Mouse (Mus musculus): ENCODE data around the gene Snrk. TPM values are rescaled to one million over a fixed set of nuclear protein-coding genes. Genes with fewer than 3 reads are reported as not detected.

Gene Snrk
- polyA plus RNA-seq, 1 experiment from 2014 or later = 93.6 TPM

DNA sequence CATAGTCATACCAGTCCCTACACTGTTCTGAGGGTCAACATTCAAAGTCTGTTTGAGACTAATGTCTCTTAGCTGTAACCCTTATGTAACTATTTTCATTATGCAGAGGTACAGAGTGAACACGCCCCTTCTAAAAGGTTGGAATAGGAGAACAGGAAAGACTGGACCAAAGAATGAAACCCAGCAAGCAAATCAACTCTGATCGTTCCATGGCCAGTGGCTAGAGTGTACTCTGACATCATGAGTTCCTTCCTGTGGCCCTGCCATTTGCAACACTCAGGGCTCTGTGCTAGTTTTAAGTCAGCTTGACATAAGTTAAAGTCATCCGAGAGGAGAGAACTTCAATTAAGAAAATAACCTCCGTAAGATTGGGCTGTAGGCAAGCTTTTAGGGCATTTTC is 35.0 kb downstream of the Snrk start:
- Histone ChIP-seq H3K4me2 (replicated peaks; ENCODE audit: low read depth, low read length) (no peak overlapping the region), H3K9me3 (ENCODE audit: low read length) (no peaks in the 10 kb centered on the region), H3K27me3 (replicated peaks; ENCODE audit: insufficient read depth, low read length) (no peaks in the 10 kb centered on the region), H3K4me1 (ENCODE audit: insufficient read depth, low read depth, low read length) (0 out of 2 replicates have a peak, but pooled peaks cover 4% of the 10 kb centered on the region), H3K9ac (replicated peaks; ENCODE audit: low read depth) (no peak overlapping the region), H3K27ac (ENCODE audit: low read length) (no peak overlapping the region), H3K4me3 (ENCODE audit: low read depth, low read length) (no peak overlapping the region), H3K36me3 (ENCODE audit: insufficient read depth, low read length) (peaks cover 4% of the 10 kb centered on the region; the same call in 1 of the 2 replicates)
- WGBS = 69% methylated on average over 4 of the region's 4 CpGs
- ATAC-seq (no peak), DNase-seq (ENCODE audit: low spot score) (peak; percentile 25)
- TF ChIP-seq CTCF (IDR thresholded peaks at IDR 0.05) = no peak
- no peak for TF ChIP-seq EP300 (IDR thresholded peaks at IDR 0.05)

DNA sequence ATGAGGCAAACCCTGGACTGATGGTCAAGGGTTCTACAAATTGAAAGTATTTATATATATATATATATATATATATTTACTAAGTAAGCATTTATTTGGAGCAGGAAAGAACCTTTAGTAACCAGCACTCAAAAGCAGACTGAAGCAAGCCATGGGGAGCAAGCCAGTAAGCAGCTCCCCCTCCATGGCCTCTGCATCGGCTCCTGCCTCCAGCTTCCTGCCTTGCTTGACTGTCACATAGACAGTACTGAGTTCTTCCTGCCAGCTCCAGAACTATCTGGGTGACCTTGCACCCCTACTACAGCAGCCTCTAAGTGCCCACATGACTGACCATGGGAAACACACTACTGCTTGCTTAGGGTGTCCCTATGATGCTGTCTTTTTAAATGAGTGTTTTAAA is 35.4 kb downstream of the Snrk start:
- DNase-seq (ENCODE audit: low spot score) (no peak), ATAC-seq (no peak)
- Histone ChIP-seq H3K4me1 (ENCODE audit: insufficient read depth, low read depth, low read length) (0 out of 2 replicates have a peak, but pooled peaks cover 4% of the 10 kb centered on the region), H3K9ac (replicated peaks; ENCODE audit: low read depth) (no peak overlapping the region), H3K9me3 (ENCODE audit: low read length) (no peaks in the 10 kb centered on the region), H3K27me3 (replicated peaks; ENCODE audit: insufficient read depth, low read length) (no peaks in the 10 kb centered on the region), H3K4me2 (replicated peaks; ENCODE audit: low read depth, low read length) (no peak overlapping the region), H3K36me3 (ENCODE audit: insufficient read depth, low read length) (peaks cover 8% of the 10 kb centered on the region; the same call in 1 of the 2 replicates), H3K27ac (ENCODE audit: low read length) (no peak overlapping the region), H3K4me3 (ENCODE audit: low read depth, low read length) (no peak overlapping the region)
- TF ChIP-seq CTCF (IDR thresholded peaks at IDR 0.05) = no peak
- TF ChIP-seq EP300 (IDR thresholded peaks at IDR 0.05) = no peak
- WGBS = 33% methylated on average over 1 of the region's 1 CpGs

GRCm38 (mm10) chr9:122153436-122153835 is 36.4 kb downstream of the Snrk start:
- DNase-seq (ENCODE audit: low spot score) (no peak), ATAC-seq (no peak)
- H3K9ac ChIP-seq (replicated peaks; ENCODE audit: low read depth) = no peak overlapping the region
- no peak for TF ChIP-seq CTCF (IDR thresholded peaks at IDR 0.05)
- no peak for TF ChIP-seq EP300 (IDR thresholded peaks at IDR 0.05)
- H3K4me1 ChIP-seq (ENCODE audit: insufficient read depth, low read depth, low read length) = 0 out of 2 replicates have a peak, but pooled peaks cover 4% of the 10 kb centered on the region
- no peaks in the 10 kb centered on the region for H3K27me3 ChIP-seq (replicated peaks; ENCODE audit: insufficient read depth, low read length)
- H3K4me3 ChIP-seq (ENCODE audit: low read depth, low read length) = no peak overlapping the region
- H3K4me2 ChIP-seq (replicated peaks; ENCODE audit: low read depth, low read length) = no peak overlapping the region
- WGBS = 86% methylated on average over 3 of the region's 3 CpGs
- peaks cover 9% of the 10 kb centered on the region; the same call in 1 of the 2 replicates for H3K36me3 ChIP-seq (ENCODE audit: insufficient read depth, low read length)
- H3K9me3 ChIP-seq (ENCODE audit: low read length) = no peaks in the 10 kb centered on the region
- H3K27ac ChIP-seq (ENCODE audit: low read length) = no peak overlapping the region

GRCm38 (mm10) chr9:122155193-122155592 is 38.1 kb downstream of the Snrk start:
- TF ChIP-seq EP300 (IDR thresholded peaks at IDR 0.05) (no peak), CTCF (IDR thresholded peaks at IDR 0.05) (no peak)
- Histone ChIP-seq H3K27me3 (replicated peaks; ENCODE audit: insufficient read depth, low read length) (no peaks in the 10 kb centered on the region), H3K4me3 (ENCODE audit: low read depth, low read length) (no peak overlapping the region), H3K9ac (replicated peaks; ENCODE audit: low read depth) (no peak overlapping the region), H3K9me3 (ENCODE audit: low read length) (no peaks in the 10 kb centered on the region), H3K4me1 (ENCODE audit: insufficient read depth, low read depth, low read length) (0 out of 2 replicates have a peak, but pooled peaks cover 4% of the 10 kb centered on the region), H3K4me2 (replicated peaks; ENCODE audit: low read depth, low read length) (no peak overlapping the region), H3K27ac (ENCODE audit: low read length) (no peak overlapping the region), H3K36me3 (ENCODE audit: insufficient read depth, low read length) (peaks cover 12% of the 10 kb centered on the region; the same call in 1 of the 2 replicates)
- 93% methylated on average over 1 of the region's 1 CpGs for WGBS
- ATAC-seq = no peak
- no peak for DNase-seq (ENCODE audit: low spot score)

- TF ChIP-seq EP300 (IDR thresholded peaks at IDR 0.05) = no peak
- TF ChIP-seq CTCF (IDR thresholded peaks at IDR 0.05) = peak; percentile 57
- DNase-seq (ENCODE audit: low spot score) = peak; percentile 32
- Histone ChIP-seq H3K4me3 (ENCODE audit: low read depth, low read length) (no peak overlapping the region), H3K27ac (ENCODE audit: low read length) (no peak overlapping the region), H3K36me3 (ENCODE audit: insufficient read depth, low read length) (peaks cover 21% of the 10 kb centered on the region), H3K4me2 (replicated peaks; ENCODE audit: low read depth, low read length) (no peak overlapping the region), H3K27me3 (replicated peaks; ENCODE audit: insufficient read depth, low read length) (no peaks in the 10 kb centered on the region), H3K4me1 (ENCODE audit: insufficient read depth, low read depth, low read length) (0 out of 2 replicates have a peak, but pooled peaks cover 4% of the 10 kb centered on the region), H3K9me3 (ENCODE audit: low read length) (no peaks in the 10 kb centered on the region), H3K9ac (replicated peaks; ENCODE audit: low read depth) (no peak overlapping the region)
- WGBS = 83% methylated on average over 5 of the region's 5 CpGs
- ATAC-seq = no peak
These were observed 39.5 kb downstream of the Snrk start for GRCm38 (mm10) chr9:122156389-122157078.

GRCm38 (mm10) chr9:122157079-122157441 is 40.0 kb downstream of the Snrk start:
- no peaks in the 10 kb centered on the region for H3K27me3 ChIP-seq (replicated peaks; ENCODE audit: insufficient read depth, low read length)
- WGBS = 95% methylated on average over 14 of the region's 14 CpGs
- TF ChIP-seq EP300 (IDR thresholded peaks at IDR 0.05) (no peak), CTCF (IDR thresholded peaks at IDR 0.05) (no peak)
- DNase-seq (ENCODE audit: low spot score) (no peak), ATAC-seq (no peak)
- peaks cover 21% of the 10 kb centered on the region for H3K36me3 ChIP-seq (ENCODE audit: insufficient read depth, low read length)
- no peak overlapping the region for H3K27ac ChIP-seq (ENCODE audit: low read length)
- no peaks in the 10 kb centered on the region for H3K4me1 ChIP-seq (ENCODE audit: insufficient read depth, low read depth, low read length)
- H3K9ac ChIP-seq (replicated peaks; ENCODE audit: low read depth) = no peak overlapping the region
- H3K9me3 ChIP-seq (ENCODE audit: low read length) = no peaks in the 10 kb centered on the region
- H3K4me2 ChIP-seq (replicated peaks; ENCODE audit: low read depth, low read length) = no peak overlapping the region
- H3K4me3 ChIP-seq (ENCODE audit: low read depth, low read length) = no peak overlapping the region
